Comparison of ENCODE assay signal across 22 mouse cellular contexts in the genomic region with DNA sequence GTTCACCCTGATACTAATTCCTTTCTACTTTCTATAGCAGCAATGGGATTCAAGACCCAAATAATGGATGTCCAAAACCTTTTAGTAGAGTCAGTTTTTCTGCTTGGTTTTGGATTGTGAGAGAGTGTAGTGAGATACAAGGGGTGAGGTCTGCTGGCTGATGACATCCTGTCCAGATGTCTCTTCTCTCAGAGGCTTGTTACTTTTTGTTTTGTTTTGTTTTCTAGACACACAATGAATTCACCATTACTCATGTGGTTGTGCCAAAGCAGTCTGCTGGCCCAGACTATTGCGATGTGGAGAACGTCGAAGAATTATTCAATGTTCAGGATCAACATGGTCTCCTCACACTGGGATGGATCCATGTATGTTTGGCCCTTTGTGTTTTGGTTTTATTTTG. TPM values are rescaled to one million over a fixed set of nuclear protein-coding genes. Genes with fewer than 3 reads are reported as not detected.
DNase-seq lines count a peak whose midpoint lies in the region; ATAC-seq and TF ChIP-seq lines count a peak whose summit lies in the region.
"Had no signal": no experiment of that assay in that cellular context is flagged by ENCODE, and none has a peak within 500 bp of the region (broad histone marks: within the 10 kb centered on the region; RNA-seq: fewer than 3 reads in every experiment).

No protein-coding gene starts in this region.

- no peak overlapping the region for H3K27ac ChIP-seq in lung, embryonic 14.5 days (ENCODE audit: low read depth)
- no peak overlapping the region for H3K27ac ChIP-seq in lung, embryonic 16.5 days (ENCODE audit: low read length)
- H3K27ac ChIP-seq: embryonic facial prominence, embryonic 13.5 days; embryonic facial prominence, embryonic 15.5 days; forebrain, embryonic 10.5 days; forebrain, embryonic 12.5 days had no signal

- peak; percentile 61 for DNase-seq in lung, embryonic 14.5 days
- DNase-seq in lung, adult 18-20 months = no peak
- no peak for DNase-seq in lung, postnatal 25 days (ENCODE audit: low spot score)
- peak; percentile 19 for DNase-seq in lung, postnatal 36 days
- no peak for DNase-seq in lung, postnatal 14 days
- DNase-seq: adrenal gland, adult 2 months; adrenal gland, postnatal 10 days; adrenal gland, postnatal 25 days; cerebellum, adult 11 months; cerebellum, adult 18-20 months; cerebellum, adult 8-10 months; cerebellum, adult 9-11 months; cerebellum, postnatal 14 days; cerebellum, postnatal 36 days; embryo, embryonic 11 days had no signal

- H3K4me1 ChIP-seq in lung, embryonic 14.5 days (ENCODE audit: insufficient read depth) = peaks cover 5% of the 10 kb centered on the region; the same call in 1 of the 2 replicates
- H3K4me1 ChIP-seq in lung, embryonic 16.5 days (replicated peaks; ENCODE audit: control insufficient read depth, insufficient read depth, low read length) = peaks cover 2% of the 10 kb centered on the region; the same call in 1 of the 2 replicates
- H3K4me1 ChIP-seq: embryonic facial prominence, embryonic 13.5 days; embryonic facial prominence, embryonic 15.5 days; forebrain, embryonic 12.5 days had no signal

- no peak overlapping the region for H3K4me3 ChIP-seq in lung, embryonic 14.5 days (ENCODE audit: low read depth, low read length)
- no peak overlapping the region for H3K4me3 ChIP-seq in lung, embryonic 16.5 days (ENCODE audit: low read length)
- H3K4me3 ChIP-seq: embryonic facial prominence, embryonic 13.5 days; embryonic facial prominence, embryonic 15.5 days; erythroblast, embryonic 14.5 days; forebrain, embryonic 10.5 days; forebrain, embryonic 12.5 days had no signal

- 0 out of 2 replicates have a peak, but pooled peaks cover 9% of the 10 kb centered on the region for H3K36me3 ChIP-seq in lung, embryonic 14.5 days (ENCODE audit: insufficient read depth)
- H3K36me3 ChIP-seq in lung, embryonic 16.5 days (ENCODE audit: control insufficient read depth, insufficient read depth, low read length) = no peaks in the 10 kb centered on the region
- H3K36me3 ChIP-seq: forebrain, embryonic 10.5 days; forebrain, embryonic 12.5 days had no signal

- ATAC-seq in lung, embryonic 14.5 days (ENCODE audit: insufficient read depth) = peak; percentile 44
- ATAC-seq in lung, embryonic 16.5 days (ENCODE audit: low read depth) = peak; percentile 65
- ATAC-seq: forebrain, embryonic 14.5 days had no signal

- 56% methylated on average over 3 of the region's 3 CpGs for WGBS in lung, embryonic 14.5 days
- 49% methylated on average over 3 of the region's 3 CpGs for WGBS in lung, embryonic 16.5 days

- TF ChIP-seq CTCF in lung, embryonic 14.5 days (IDR thresholded peaks at IDR 0.05; ENCODE audit: low read depth) = no peak

- no peaks in the 10 kb centered on the region for H3K27me3 ChIP-seq in lung, embryonic 14.5 days (ENCODE audit: insufficient read depth, low read length)
- no peaks in the 10 kb centered on the region for H3K27me3 ChIP-seq in lung, embryonic 16.5 days (ENCODE audit: control insufficient read depth, insufficient read depth, low read depth, low read length)
- H3K27me3 ChIP-seq: embryonic facial prominence, embryonic 13.5 days; embryonic facial prominence, embryonic 15.5 days; forebrain, embryonic 12.5 days had no signal

- H3K4me2 ChIP-seq in lung, embryonic 14.5 days = no peak overlapping the region
- H3K4me2 ChIP-seq in lung, embryonic 16.5 days (ENCODE audit: low read depth, low read length) = no peak overlapping the region
- H3K4me2 ChIP-seq: embryonic facial prominence, embryonic 13.5 days; embryonic facial prominence, embryonic 15.5 days; forebrain, embryonic 12.5 days had no signal

- no peaks in the 10 kb centered on the region for H3K9me3 ChIP-seq in lung, embryonic 14.5 days (ENCODE audit: low read depth, low read length)
- no peaks in the 10 kb centered on the region for H3K9me3 ChIP-seq in lung, embryonic 16.5 days (ENCODE audit: control insufficient read depth, low read length)
- H3K9me3 ChIP-seq: embryonic facial prominence, embryonic 13.5 days; embryonic facial prominence, embryonic 15.5 days; forebrain, embryonic 10.5 days; forebrain, embryonic 12.5 days had no signal

- no peak overlapping the region for H3K9ac ChIP-seq in lung, embryonic 14.5 days
- no peak overlapping the region for H3K9ac ChIP-seq in lung, embryonic 16.5 days (ENCODE audit: low read length)
- H3K9ac ChIP-seq: embryonic facial prominence, embryonic 13.5 days; embryonic facial prominence, embryonic 15.5 days; forebrain, embryonic 12.5 days had no signal

RNA-seq across cellular contexts. Expression of a gene that starts 19.3 kb away (rescaled TPM):
- polyA plus RNA-seq in lung, embryonic 14.5 days (2014; fragmentation: Nextera tagmentation; extraction: Ambion mirVana) = 854 and 863 TPM in 2 replicates
- polyA plus RNA-seq in lung, embryonic 16.5 days (2015; fragmentation: Nextera tagmentation; extraction: Ambion mirVana) = 653 and 737 TPM in 2 replicates
- polyA plus RNA-seq: erythroblast, embryonic 14.5 days had no signal

RNA-seq across cellular contexts. Expression of a gene that starts 44.0 kb away (rescaled TPM):
- 9.8 and 11.1 TPM in 2 replicates for polyA plus RNA-seq in lung, embryonic 14.5 days (2014; fragmentation: Nextera tagmentation; extraction: Ambion mirVana)
- 10.3 and 11.9 TPM in 2 replicates for polyA plus RNA-seq in lung, embryonic 16.5 days (2015; fragmentation: Nextera tagmentation; extraction: Ambion mirVana)
- polyA plus RNA-seq: erythroblast, embryonic 14.5 days had no signal

RNA-seq across cellular contexts. Expression of a gene that starts 54.4 kb away (rescaled TPM):
- polyA plus RNA-seq in lung, embryonic 14.5 days (2014; fragmentation: Nextera tagmentation; extraction: Ambion mirVana) = 5.7 and 6.3 TPM in 2 replicates
- 14.2 and 18.1 TPM in 2 replicates for polyA plus RNA-seq in lung, embryonic 16.5 days (2015; fragmentation: Nextera tagmentation; extraction: Ambion mirVana)
- polyA plus RNA-seq: erythroblast, embryonic 14.5 days; forebrain, embryonic 10.5 days had no signal

Comparison
In these comparisons a context has a peak if more than half of its experiments do, and no peak if none do; other contexts are left out.
1. DNase-seq: peak in lung, embryonic 14.5 days (single experiment) and lung, postnatal 36 days (single experiment); none in lung, adult 18-20 months (0 of 2), lung, postnatal 25 days (single experiment) and lung, postnatal 14 days (single experiment).